Mouse (Mus musculus) spleen, embryonic (tissue): Measurements from ENCODE around the gene Mageb2.
"Not testable (repeated sequence)": the region's sequence is repeated elsewhere in the genome, so short reads cannot be mapped to it uniquely, and the experiment has no call there.

Source experiments
- CTCF ChIA-PET: fragments of 350-600 bp; sonication (Branson Sonifier 250); formaldehyde crosslinking; loops from one replicate; lab custom pipeline; 2022; lab: Charles Lee

Mageb2 gene

GRCm38 (mm10) chrX:91331390-91331789, at the start of gene Mageb2:
Gene Mageb2 (plus strand): TSS chrX:91331690.
- CTCF ChIA-PET, result not testable (repeated sequence)

- CTCF ChIA-PET, result not testable (repeated sequence)
Observed at GRCm38 (mm10) chrX:91313256-91313655, 18.2 kb upstream of the Mageb2 start.
